Mouse (Mus musculus): ENCODE measurements around the gene Calu.
A peak's percentile ranks its signal among the peaks of the same experiment; 100 is the strongest.
"Not testable (repeated sequence)": the region's sequence is repeated elsewhere in the genome, so short reads cannot be mapped to it uniquely, and the experiment has no call there.

Gene Calu

GRCm38 (mm10) chr6:29362246-29363128 lies 14.6 kb downstream of the Calu start:
- DNase-seq (ENCODE audit: low read depth, low spot score): no peak

GRCm38 (mm10) chr6:29363129-29363515 lies 15.3 kb downstream of the Calu start:
- no peak for DNase-seq (ENCODE audit: low read depth, low spot score)

- DNase-seq (ENCODE audit: low read depth, low spot score): no peak
Measured at GRCm38 (mm10) chr6:29365277-29365676, 17.4 kb downstream of the Calu start.

- DNase-seq (ENCODE audit: low read depth, low spot score): no peak
Measured at GRCm38 (mm10) chr6:29377386-29377785, 29.5 kb downstream of the Calu start.

- DNase-seq (ENCODE audit: low read depth, low spot score): no peak
Measured at GRCm38 (mm10) chr6:29378678-29379077, 30.8 kb downstream of the Calu start.

GRCm38 (mm10) chr6:29379954-29380353 lies 32.1 kb downstream of the Calu start:
- no peak for DNase-seq (ENCODE audit: low read depth, low spot score)

GRCm38 (mm10) chr6:29382442-29382841 lies 34.6 kb downstream of the Calu start:
- no peak for DNase-seq (ENCODE audit: low read depth, low spot score)

- DNase-seq (ENCODE audit: low read depth, low spot score): peak; percentile 53
Measured at GRCm38 (mm10) chr6:29388052-29388518, 40.2 kb downstream of the Calu start, which contains the start of gene Opn1sw. Gene Opn1sw, minus strand, starts transcription at chr6:29388468.

- DNase-seq (ENCODE audit: low read depth, low spot score): peak; percentile 59
Measured at GRCm38 (mm10) chr6:29388606-29389080, 40.8 kb downstream of the Calu start.

GRCm38 (mm10) chr6:29389425-29389824 lies 41.6 kb downstream of the Calu start:
- DNase-seq (ENCODE audit: low read depth, low spot score): no peak

GRCm38 (mm10) chr6:29390500-29390899 lies 42.6 kb downstream of the Calu start:
- not testable (repeated sequence) for DNase-seq (ENCODE audit: low read depth, low spot score)

- DNase-seq (ENCODE audit: low read depth, low spot score): not testable (repeated sequence)
Measured at GRCm38 (mm10) chr6:29391241-29391640, 43.4 kb downstream of the Calu start.

GRCm38 (mm10) chr6:29391802-29392201 lies 43.9 kb downstream of the Calu start:
- DNase-seq (ENCODE audit: low read depth, low spot score): no peak

- no peak for DNase-seq (ENCODE audit: low read depth, low spot score)
Measured at GRCm38 (mm10) chr6:29394286-29394685, 46.4 kb downstream of the Calu start.

GRCm38 (mm10) chr6:29395910-29396713 lies 48.2 kb downstream of the Calu start, which contains the start of gene Ccdc136:
Gene Ccdc136, plus strand, starts transcription at chr6:29396309.
- peak; percentile 61 for DNase-seq (ENCODE audit: low read depth, low spot score)

- DNase-seq (ENCODE audit: low read depth, low spot score): peak; percentile 19
Measured at GRCm38 (mm10) chr6:29396714-29397540, 49.1 kb downstream of the Calu start.

- DNase-seq (ENCODE audit: low read depth, low spot score): no peak
Measured at GRCm38 (mm10) chr6:29397575-29397974, 49.7 kb downstream of the Calu start.

- DNase-seq (ENCODE audit: low read depth, low spot score): no peak
Measured at GRCm38 (mm10) chr6:29399851-29400250, 52.0 kb downstream of the Calu start.

GRCm38 (mm10) chr6:29402693-29403342 lies 54.9 kb downstream of the Calu start:
- peak; percentile 25 for DNase-seq (ENCODE audit: low read depth, low spot score)

- DNase-seq (ENCODE audit: low read depth, low spot score): no peak
Measured at GRCm38 (mm10) chr6:29406412-29406811, 58.5 kb downstream of the Calu start.

- DNase-seq (ENCODE audit: low read depth, low spot score): no peak
Measured at GRCm38 (mm10) chr6:29415446-29415845, 67.6 kb downstream of the Calu start.

All from forelimb bud, embryonic 11.5 days (tissue).